Mouse (Mus musculus) kidney, adult 8-10 months (tissue): ENCODE data around the gene Dock4.
A peak's percentile ranks its signal among the peaks of the same experiment; 100 is the strongest.

Experiments
- DNase-seq, 2 experiments: peaks; one replicate each; pipeline ENCODE4 v3.0.0; 2022

Gene Dock4

DNA sequence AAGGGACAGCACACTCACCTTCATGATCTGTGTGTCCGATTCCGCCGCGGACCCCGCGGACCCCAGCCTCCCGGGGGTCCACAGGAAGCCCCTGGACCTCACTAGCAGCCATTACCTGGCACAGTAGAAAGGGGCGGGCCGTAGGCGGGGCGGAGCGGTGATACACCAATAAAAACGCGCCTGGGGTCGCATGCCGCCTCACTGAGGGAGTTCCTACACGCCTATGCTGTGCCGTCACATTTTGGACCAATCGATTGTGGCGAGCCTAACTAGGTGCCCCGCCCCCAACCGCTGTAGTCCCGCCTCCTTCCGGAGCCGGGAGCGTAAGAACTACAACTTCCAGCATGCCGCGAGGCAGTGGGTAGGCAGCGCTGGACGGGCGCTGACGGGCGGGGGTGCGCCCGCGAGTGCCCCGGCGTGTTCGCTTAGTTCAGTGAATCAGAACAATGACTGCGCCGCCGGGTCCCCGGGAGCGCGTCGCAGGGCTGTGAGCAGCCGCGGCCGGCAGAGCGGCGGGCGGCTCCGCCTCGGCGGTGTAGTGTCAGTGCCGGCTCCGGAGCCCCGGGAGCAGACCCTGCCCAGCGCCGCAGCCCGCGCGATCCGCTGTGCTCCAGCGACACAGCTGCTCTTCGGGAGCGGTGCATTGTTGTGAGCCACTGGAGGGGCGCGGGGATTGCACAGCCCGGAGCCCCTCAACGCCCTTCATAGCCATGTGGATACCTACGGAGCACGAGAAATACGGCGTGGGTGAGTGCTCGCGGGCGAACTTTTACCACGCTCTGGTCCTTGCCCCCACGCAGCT is at the start of gene Dock4, which contains the start of gene Zfp277:
Dock4 (plus strand) TSS at position 305 of the 802 bp plus-strand sequence.
Zfp277 (minus strand) TSS at position 255 of the 802 bp plus-strand sequence.
- DNase-seq: peak; percentile 99

DNA sequence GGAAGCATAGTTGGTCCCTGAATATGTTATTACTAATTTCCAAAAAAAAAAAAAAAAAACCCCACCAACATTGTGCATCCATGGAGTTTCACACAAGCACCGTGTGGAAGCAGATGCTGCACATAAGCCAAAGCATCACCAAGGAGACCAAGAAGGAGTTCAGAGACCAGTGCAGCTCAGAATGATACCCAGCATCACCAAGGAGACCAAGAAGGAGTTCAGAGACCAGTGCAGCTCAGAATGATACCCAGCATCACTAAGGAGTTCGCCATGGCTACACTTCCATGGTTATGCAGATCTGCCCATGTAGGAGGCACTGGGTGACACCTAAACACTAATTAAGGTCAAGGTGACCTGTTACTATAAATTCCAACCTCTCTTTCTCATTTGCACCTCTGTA is 46.8 kb upstream of the Dock4 start:
- no peak for DNase-seq

DNA sequence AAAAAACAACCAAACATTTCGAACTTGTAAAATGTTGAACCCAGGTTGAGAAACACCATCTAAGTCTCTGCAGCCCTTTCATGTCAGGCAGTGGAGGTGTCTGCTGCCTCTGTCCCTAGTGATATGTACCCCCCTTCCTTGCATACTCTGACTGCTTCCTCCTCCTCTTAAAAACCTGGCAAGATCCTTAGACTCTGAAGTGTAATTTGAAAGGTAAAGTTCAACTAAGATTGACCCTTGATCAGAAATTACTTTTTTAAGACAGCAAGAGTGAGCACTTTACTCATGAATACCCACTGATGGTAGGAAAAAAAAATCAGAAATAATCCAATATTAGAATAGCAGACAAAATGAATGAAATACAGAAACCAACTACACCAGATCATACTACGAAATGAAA is 46.4 kb upstream of the Dock4 start:
- DNase-seq: peak in 1 of 2 experiments; percentile 43

DNA sequence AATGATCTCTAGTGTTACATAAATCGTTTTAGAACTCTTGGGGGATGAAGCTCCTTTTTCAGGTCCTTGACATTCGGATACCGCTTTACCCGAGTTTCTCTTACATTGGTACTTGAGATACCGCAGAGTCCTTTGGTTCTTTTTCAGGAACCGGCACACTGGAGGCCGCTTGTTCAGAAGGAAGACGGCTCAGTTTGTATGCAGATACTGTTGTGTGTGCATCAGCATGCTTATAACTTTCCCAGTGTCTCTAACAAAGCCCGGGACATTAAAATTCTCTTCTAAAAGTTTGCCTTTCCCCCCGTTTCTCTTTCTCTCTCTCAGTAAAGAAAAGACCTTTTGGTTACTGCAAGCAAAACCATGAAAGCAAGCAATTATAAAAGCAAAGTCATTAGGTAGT is 45.9 kb upstream of the Dock4 start:
- DNase-seq: no peak

DNA sequence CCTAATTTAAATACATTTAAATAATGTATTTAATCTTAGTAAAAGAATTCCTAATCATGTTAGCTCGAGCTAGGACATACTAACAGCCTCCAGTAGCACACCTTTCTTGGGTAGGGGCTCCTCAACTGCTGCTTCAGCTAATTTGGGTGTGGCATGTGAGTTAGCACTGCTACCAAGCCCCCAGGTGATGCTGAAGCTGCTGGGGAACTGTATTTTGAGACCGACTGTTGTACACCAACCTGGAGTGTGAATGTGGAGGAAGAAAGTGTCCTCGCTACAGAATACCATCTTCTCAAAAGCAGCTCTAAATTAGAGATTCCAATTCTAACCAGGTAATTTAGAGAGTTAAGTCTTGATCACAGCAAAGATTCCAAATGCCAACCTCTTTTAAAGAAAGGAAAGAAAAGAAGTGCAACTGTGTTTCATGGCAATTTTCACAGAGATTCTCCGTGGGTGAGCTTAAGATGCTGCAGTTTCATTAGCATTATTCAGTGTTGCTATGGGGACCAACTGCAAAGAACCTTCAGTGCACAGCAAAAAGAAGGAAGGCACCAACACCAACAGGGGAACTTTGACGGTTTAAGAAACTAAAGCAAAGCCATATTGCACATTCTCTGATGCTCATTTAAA is 31.0 kb upstream of the Dock4 start:
- DNase-seq: no peak

DNA sequence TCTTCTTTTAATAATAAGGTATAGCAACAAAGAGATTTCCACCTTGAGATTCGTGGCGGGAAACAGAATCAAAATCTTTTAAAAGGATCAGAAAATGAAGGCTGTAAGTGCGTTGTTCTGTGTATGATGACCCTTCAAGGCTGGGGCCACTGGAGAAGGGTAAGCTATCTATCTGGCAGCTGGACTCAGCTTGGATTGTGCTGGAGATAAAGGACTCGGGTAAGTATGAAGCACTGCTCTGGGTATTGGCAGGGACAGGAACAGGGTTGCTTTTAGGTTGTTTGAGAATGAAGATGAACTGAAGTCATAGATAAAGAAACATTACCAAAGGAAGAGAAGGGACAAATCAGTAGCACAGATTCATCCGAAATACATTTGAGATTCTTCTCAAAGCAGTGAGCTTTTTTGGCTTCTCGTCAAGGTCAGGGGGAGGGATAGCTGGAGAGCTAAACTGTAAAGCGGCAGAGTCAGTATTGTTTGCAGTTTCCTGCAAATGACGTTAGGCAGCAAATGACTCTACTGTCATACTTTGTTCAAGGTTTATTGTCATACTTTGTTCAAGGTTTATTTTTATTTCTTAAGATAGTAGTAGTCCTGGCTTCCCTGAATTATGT is 30.3 kb upstream of the Dock4 start:
- DNase-seq: no peak

DNA sequence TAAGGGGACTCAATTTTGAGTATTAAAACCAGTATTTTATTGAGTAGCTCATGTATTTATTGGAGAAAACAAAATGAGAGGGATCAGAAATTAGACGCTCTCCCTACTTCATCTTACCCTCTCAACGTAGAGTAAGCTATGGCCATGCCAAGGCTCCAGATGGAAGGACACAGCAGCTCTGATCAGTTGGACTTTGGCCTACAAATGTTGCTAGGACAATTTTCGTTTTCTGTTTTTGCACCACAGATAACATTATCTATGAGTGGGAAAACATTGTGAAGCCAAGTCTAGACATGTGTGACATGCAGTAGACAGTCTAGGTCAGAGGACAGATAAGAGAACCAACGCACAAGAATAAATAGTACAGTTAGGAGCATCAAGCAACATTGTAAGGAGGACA is 28.5 kb upstream of the Dock4 start:
- no peak for DNase-seq

DNA sequence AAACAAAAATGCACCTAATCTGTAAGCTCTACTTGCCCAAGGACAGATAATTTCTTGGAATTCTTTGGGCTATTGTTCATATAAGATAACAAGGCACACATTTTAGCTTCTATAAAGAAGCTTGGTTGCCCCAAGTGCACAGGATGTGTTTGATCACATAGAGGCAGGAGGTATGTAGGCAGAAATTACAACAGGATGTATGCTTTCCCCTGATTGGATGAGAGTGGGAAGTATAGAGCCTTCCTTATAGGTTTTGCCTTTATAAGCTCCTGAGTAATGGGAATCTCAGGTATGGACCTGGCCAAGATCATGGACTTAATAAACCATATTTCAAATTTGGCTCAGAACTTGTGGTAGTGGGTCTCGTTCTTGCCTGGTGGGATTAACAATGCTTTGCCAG is 20.8 kb upstream of the Dock4 start:
- no peak for DNase-seq

DNA sequence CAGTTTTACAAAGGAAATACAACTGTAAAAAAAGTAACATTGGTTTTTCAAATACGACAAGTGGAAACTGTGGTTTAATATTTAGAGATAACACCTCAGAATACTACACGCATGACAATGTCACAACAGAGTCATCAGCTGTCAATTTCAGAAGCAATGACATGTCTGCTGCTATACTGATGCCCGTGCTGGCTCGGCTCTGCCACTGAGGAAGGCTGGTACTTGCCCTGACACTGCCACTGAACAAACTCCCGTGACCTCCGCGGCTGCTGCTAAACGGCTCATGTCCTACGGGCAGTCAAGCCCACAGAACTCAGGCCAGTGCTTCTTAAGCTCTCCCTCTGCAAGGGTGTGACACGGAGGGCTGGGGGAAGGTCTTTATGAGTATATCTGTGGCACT is 18.1 kb upstream of the Dock4 start:
- DNase-seq: no peak

DNA sequence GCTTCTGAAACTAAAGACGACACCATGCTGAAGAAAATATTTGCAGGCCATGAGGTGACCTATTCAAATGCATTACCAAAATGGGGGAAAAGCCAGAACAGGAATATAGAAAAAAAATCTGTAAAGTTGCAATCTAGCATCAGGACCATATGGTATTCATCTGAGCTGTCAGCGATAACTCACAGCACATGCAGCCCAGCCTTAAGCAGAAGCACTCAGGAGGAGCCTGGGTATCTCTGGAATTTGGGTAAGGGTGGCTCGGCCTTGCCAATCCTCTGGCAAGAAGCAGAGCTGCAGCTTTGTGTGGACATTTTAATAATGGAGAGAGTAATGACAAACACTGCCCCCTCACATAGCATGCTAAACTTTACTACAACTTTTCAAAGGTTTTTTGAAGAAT is 15.8 kb upstream of the Dock4 start:
- DNase-seq: no peak

DNA sequence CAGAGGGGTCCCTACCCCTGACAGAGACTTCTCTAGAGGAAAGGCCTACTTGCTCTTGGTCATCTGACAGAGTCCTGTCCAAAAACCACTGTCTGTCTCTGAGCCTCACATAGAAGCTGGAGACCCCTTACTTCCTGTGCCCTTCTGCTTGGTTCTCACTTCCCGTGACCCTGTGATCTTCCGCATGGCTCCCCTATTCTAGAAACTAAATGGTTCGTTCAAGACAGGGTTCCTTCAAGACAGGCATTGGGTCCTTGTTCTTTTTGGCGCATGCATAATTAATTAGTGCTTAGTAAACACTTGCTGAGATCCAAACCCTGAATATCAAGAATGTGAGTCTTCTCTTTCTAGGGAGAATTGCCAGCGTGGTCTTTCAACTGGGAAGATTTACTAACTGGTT is 14.7 kb upstream of the Dock4 start:
- no peak for DNase-seq

DNA sequence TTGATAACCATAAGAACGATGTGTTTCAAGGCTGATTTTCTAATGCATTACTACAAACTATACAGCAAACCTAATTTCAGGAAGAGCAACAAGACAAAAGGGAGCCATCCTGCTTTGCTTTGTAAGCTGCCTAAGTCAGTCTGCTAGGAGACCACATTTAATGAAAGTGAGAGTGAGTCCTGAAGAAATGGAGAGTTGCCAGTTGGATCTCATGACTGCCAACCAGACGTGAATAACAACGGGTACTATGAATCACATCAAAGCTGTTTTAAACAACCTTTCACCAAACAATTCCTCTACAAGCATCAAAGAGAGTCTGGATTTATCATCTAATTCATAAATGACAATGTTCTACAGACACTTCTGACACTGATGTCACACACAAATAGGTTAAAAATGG is 11.7 kb upstream of the Dock4 start:
- no peak for DNase-seq

DNA sequence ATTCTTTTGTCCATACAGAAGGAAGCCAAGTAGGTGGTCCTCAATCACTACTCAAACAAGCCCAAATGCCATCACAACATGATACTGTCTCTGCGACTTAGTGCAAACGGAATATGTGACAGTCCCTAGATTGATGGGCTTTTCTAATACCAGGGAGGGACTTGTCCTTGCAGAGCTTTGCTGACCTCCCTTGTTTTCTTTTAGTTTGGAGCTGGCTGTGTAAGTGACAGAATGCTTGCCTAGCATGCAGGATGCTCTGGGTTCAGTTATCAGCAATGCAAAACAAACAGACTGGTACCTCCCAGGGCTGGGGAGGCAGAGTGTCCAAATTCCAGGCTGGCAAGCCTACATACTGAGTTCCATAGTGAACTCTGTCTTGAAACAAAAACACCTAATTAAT is 7.7 kb upstream of the Dock4 start:
- no peak for DNase-seq

DNA sequence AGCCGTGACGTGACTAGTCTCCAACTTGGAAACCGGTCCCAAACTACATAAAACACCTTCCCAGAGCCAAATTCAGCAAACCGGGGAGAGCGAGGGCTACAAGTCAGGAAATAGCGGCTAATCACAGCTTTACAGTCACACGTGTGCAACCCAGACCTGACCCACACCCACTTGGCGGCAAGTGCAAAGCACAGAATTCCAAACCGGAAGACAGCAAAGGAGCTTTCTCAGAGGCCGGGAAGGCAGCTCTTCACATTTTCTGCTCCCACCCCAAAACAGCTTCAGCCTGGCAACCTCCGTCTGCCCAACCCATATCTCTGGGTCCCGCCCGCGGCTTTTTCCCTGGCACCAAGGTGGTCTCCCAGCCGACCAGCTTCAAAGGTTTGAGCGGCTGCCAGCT is 546 bp upstream of the Dock4 start:
- DNase-seq: peak in 1 of 2 experiments; percentile 56

DNA sequence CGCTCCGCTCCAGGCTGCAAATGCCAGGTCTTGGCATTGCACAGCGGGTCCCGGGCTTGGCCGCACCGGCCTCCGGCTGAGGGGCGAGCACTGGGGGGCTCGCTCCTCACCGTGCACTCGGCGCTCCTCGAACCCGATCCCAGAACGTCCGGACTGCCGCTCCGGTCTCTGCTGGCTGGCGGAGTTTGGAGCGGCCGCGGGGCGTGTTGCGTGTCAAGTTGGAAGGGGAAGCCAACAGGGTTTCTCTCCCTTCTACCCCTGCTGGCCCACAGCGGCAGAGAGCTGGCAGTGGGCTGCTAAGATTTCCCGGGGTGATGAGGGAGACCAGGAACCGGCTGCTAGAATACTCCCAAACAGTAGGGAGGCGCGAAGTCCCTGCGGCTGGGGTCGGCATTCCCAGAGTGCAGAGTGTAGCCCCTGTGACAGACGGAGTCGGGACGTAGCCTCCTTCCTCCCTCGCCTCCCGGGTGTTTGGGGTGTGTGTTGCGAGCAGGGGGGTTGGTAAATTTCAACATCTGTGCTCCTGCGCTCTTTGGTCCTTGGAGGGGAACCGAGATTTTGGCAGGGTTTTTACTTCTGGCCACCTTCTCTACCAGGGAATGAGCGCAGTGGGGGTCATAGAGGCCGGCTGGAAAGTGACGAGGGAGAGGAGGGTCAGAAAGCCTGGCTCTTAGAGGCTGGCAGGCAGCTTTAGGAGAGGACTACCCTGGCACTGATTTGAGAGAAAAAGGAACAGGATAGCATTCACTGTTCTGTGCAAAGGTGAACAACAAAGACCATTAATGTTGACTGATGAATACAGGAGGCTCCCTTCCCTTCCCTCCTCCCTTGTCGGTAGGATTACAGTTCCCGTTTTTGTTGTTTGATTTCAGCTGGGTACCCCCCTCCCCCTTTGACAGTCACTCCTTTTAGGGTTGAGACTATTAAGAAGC is 964 bp downstream of the Dock4 start:
- peak; percentile 25 to 49 for DNase-seq

DNA sequence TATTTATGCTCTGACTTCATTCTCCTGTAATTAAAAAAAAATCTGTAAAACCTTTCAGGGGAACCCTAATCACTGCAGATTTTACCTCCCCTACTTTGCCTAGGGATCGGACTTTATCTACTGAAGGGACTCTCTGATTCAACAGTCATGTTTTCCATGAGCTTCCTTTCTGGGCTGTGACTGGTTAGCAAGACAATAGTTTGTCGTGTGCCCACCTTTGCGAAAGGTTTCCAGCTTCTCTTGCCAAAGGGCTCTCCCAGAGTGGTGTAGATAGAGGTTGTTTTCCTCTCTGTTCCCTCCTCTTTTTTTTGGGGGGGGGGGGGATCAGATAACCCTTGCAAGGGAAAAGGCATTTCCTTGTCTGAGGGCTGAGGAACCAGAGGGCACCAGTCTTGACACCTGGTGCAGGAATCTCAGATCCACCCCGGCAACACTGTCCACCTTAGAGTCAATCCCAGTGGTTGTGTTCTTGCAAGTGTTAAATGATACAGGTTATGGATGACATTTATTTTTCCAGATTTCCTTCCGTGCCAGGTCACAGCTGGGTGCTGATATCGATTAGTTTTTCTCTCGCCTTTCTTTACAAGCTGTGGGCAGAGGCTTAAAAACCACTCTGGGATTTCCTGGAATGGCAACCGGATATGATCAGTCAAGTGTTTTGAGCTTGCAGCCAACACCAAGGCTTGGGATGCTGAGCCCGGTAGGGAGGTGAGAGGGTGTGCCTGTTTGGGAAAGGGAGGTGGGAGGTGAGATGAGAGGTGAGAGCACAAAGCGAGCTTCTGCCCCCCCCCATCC is 2.0 kb downstream of the Dock4 start:
- DNase-seq: no peak

DNA sequence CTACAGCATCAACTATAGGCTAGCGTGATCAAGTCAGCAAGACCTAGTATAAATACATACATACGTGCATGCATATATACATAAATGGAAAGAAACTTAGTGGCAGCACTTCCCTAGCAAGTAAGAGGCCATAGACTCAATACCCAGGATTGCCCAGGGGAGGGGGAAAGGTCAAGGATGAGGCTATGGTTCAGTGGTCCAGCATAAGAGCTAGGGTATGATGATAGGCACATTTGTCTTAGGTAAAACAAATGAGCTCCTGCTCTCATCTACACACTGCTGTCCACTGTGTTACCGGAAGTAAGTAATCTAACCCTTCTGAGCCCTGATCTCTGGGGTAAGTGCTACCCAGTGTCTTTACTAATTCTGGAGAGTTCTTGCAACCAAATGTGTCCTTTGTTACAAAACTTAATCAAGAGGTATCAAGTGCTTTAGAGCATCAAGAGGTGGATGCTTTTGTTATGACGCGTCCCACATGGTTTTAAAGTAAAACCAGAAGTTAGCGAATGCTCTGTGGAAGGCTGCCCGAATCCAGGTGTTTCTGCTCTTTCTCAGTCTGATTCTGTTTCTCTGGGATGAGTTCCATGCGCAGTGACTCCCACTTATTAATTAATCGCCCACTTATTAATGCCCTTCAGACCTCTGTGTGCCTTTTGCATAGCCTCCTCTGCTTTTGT is 3.5 kb downstream of the Dock4 start:
- no peak for DNase-seq

DNA sequence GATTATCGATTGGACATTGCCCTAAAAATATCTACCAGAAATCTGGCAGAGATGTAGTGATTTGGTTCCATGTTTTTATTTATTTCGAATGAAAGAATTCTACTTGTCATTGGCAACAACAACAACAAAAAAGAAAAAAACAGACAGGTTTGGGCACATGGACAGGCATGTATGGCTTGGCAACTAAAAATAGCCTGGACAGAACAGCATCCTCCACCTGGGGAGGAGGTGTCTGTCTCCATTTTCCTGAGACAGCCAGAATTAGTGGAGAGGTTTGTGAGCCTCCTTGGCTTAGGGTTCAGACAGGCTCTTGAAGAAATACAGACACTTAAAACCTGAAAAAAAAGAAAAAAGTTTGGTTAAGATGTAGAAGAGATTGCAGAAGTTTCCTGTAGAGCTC is 10.8 kb downstream of the Dock4 start:
- DNase-seq: no peak

DNA sequence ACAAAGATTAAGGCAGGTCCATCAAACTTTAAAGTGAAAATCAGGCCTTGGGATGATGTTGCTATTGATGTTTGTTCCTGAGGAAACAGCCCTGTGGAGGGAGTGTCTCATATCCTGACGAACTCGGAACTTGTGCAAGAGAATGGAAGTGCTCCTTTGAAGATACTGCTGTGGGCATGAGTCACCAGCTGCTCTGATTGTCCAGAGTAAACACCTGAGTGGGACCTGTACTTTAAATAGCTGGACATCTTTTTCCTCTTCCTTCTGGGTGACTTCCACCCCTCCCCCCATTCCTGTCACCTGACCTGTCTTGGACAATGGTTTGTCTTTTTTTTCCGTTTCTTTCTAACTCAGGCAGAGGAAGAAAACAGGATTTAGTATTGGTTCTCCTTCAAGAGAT is 13.2 kb downstream of the Dock4 start:
- peak; percentile 58 to 70 for DNase-seq

DNA sequence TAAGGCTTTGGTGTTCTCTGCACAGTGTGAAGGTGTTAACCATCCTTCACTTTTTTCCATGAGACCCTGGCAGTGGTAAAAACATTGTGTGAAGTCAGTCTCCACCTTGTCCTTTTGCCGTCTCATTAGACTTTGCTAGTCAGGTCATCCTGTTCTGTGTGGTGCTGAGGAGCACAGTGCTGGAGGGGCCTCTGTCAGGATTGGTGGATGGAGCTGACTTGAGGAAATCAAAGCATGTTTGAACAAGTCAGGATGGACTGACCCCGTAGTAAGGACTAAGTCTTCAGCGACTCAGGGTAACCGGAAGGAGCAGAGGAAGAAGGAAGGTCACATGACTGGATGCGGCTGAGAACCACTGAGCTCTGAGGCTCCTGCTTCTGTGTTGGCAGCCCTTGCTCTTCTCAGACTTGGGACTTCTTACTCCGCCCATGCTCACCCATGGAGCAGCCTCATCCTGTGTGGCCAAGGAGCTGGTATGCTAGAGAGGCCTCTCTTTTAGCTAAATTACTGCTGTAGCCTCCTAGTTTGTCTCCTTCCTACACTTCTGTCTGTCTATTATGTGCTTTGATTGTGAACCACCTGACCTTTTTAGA is 14.0 kb downstream of the Dock4 start:
- no peak for DNase-seq

DNA sequence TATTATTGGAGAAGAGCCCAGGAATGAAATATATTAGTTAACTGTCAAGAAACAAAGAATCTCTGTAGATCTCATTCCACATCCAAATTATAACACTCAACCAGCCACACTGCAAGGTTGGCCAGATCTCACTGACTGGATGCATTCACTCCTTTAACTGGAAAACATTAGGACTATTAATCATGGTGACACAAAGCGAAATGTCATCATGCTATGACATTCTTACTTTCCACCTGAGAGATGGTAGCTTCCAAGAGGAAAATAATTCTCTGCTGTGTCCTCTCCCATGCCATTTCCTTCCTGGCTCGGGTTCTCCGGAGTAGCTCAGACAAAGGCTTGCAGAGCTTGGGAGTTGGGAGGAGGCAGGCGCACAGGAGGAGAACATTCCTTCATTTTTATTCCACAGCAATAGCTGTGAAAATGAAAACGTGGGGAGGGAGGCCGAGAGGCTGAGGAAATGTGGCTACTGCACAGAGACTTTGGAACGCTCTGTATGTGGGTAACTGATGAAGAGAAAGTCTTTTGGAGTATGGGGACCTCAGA is 17.0 kb downstream of the Dock4 start:
- peak in 1 of 2 experiments; percentile 32 for DNase-seq
